Mouse (Mus musculus) midbrain, embryonic 13.5 days (tissue): Measurements from ENCODE around the gene Car7. TPM values are rescaled to one million over a fixed set of nuclear protein-coding genes. Genes with fewer than 3 reads are reported as not detected.

ENCODE experiments used
- ATAC-seq: fragments of 200-750 bp; cut with Nextera tagmentation; 2 replicates; pipeline ENCODE4 v1.8.0; 2017; ENCODE audit warnings: mild to moderate bottlenecking, moderate TSS enrichment, moderate library complexity
- H3K27ac ChIP-seq: fragments of 300-500 bp; sonication (generic); 2 replicates; pipeline ENCODE4 v1.5.1; 2015; ENCODE audit warnings: inconsistent platforms, mild to moderate bottlenecking, moderate library complexity
- H3K27me3 ChIP-seq: fragments of 300-500 bp; sonication (generic); 2 replicates; pipeline ENCODE4 v1.6.1; 2015; ENCODE audit warnings: mild to moderate bottlenecking, inconsistent platforms
- H3K36me3 ChIP-seq: fragments of 300-500 bp; sonication (generic); 2 replicates; pipeline ENCODE4 v1.6.1; 2015; ENCODE audit warnings: mild to moderate bottlenecking, inconsistent platforms
- H3K4me1 ChIP-seq: fragments of 300-500 bp; sonication (generic); replicated peaks from 2 replicates; pipeline ENCODE4 v1.6.1; 2015; ENCODE audit warnings: inconsistent platforms
- H3K4me2 ChIP-seq: fragments of 300-500 bp; sonication (generic); replicated peaks from 2 replicates; pipeline ENCODE4 v1.6.1; 2015; ENCODE audit warnings: moderate library complexity, mild to moderate bottlenecking, inconsistent platforms
- H3K4me3 ChIP-seq: fragments of 300-500 bp; sonication (generic); replicated peaks from 2 replicates; pipeline ENCODE4 v1.5.1; 2015; ENCODE audit warnings: mild to moderate bottlenecking, inconsistent platforms
- H3K9ac ChIP-seq: fragments of 300-500 bp; sonication (generic); replicated peaks from 2 replicates; pipeline ENCODE4 v1.6.1; 2015; ENCODE audit warnings: mild to moderate bottlenecking, inconsistent platforms
- H3K9me3 ChIP-seq: fragments of 300-500 bp; sonication (generic); 2 replicates; pipeline ENCODE4 v1.6.1; 2016; ENCODE audit warnings: mild to moderate bottlenecking, inconsistent platforms
- WGBS: fragments of 180-500 bp; shearing (Covaris S2); methylation state at CpG from one replicate; pipeline ENCODE4 v1.1.7; 2015; 5-methylcytosine and 5-hydroxymethylcytosine counted together
- polyA plus RNA-seq: library from polyadenylated mRNA; unstranded; fragments of >200 nt; fragmentation: Nextera tagmentation; extraction: Ambion mirVana; gene quantifications from 2 replicates; pipeline ENCODE4 v1.2.1, GENCODE M21; 2015

The Car7 gene
- polyA plus RNA-seq = 1.7 and 2.2 TPM in 2 replicates

- no peaks in the 10 kb centered on the region for H3K9me3 ChIP-seq
- peak within 1 kb of the TSS; percentile 92 for H3K9ac ChIP-seq
- H3K27me3 ChIP-seq = peaks cover 17% of the 10 kb centered on the region
- ATAC-seq = peak; percentile 97
- peaks cover 26% of the 10 kb centered on the region for H3K4me1 ChIP-seq
- peak within 1 kb of the TSS; percentile 67 for H3K4me2 ChIP-seq
- peaks cover 11% of the 10 kb centered on the region for H3K36me3 ChIP-seq
- peak within 1 kb of the TSS; percentile 93 for H3K4me3 ChIP-seq
- under 1% methylated on average over 69 of the region's 70 CpGs for WGBS
- H3K27ac ChIP-seq = peak within 1 kb of the TSS; percentile 85
Observed at GRCm38 (mm10) chr8:104533971-104534778, at the start of gene Car7, which contains the start of gene Nae1. TSS of gene Car7 (plus strand) at chr8:104534689. TSS of gene Nae1 (minus strand) at chr8:104534637.

GRCm38 (mm10) chr8:104509061-104510006, 25.2 kb upstream of the Car7 start, which contains the start of gene Terb1:
TSS of gene Terb1 (minus strand) at chr8:104509910.
- peak within 1 kb of the TSS; percentile 91 for H3K4me2 ChIP-seq
- peak within 1 kb of the TSS; percentile 68 for H3K9ac ChIP-seq
- ATAC-seq = peak; percentile 87
- peak within 1 kb of the TSS; percentile 55 for H3K4me3 ChIP-seq
- H3K36me3 ChIP-seq = peaks cover 12% of the 10 kb centered on the region
- H3K9me3 ChIP-seq = no peaks in the 10 kb centered on the region
- H3K27me3 ChIP-seq = no peaks in the 10 kb centered on the region
- no peak within 1 kb of the TSS for H3K27ac ChIP-seq
- whole genome bisulfite sequencing = 1% methylated on average over 64 of the region's 64 CpGs
- H3K4me1 ChIP-seq = peaks cover 14% of the 10 kb centered on the region

GRCm38 (mm10) chr8:104510134-104510533, 24.4 kb upstream of the Car7 start:
- 83% methylated on average over 3 of the region's 3 CpGs for whole genome bisulfite sequencing
- Histone ChIP-seq H3K9ac (no peak overlapping the region), H3K4me1 (peaks cover 14% of the 10 kb centered on the region), H3K9me3 (no peaks in the 10 kb centered on the region), H3K4me2 (peak overlapping the region; percentile 91), H3K36me3 (peaks cover 20% of the 10 kb centered on the region), H3K27ac (no peak overlapping the region), H3K4me3 (0 out of 2 replicates have a peak overlapping the region, but pooled peaks have one; percentile 55), H3K27me3 (no peaks in the 10 kb centered on the region)
- no peak for ATAC-seq

- Histone ChIP-seq H3K27ac (no peak overlapping the region), H3K4me2 (no peak overlapping the region), H3K36me3 (peaks cover 68% of the 10 kb centered on the region), H3K27me3 (no peaks in the 10 kb centered on the region), H3K4me3 (no peak overlapping the region), H3K4me1 (no peaks in the 10 kb centered on the region), H3K9ac (no peak overlapping the region), H3K9me3 (no peaks in the 10 kb centered on the region)
- no peak for ATAC-seq
- WGBS = 91% methylated on average over 5 of the region's 5 CpGs
Observed at GRCm38 (mm10) chr8:104517872-104518271, 16.6 kb upstream of the Car7 start.

- 92% methylated on average over 6 of the region's 6 CpGs for WGBS
Observed at GRCm38 (mm10) chr8:104529671-104530070, 4.8 kb upstream of the Car7 start.

GRCm38 (mm10) chr8:104533551-104533950, 938 bp upstream of the Car7 start:
- Histone ChIP-seq H3K9ac (peak overlapping the region; percentile 92), H3K4me1 (peaks cover 26% of the 10 kb centered on the region), H3K4me3 (peak overlapping the region; percentile 93), H3K9me3 (no peaks in the 10 kb centered on the region), H3K36me3 (peaks cover 12% of the 10 kb centered on the region), H3K27ac (no peak overlapping the region), H3K4me2 (peak overlapping the region; percentile 67), H3K27me3 (peaks cover 11% of the 10 kb centered on the region)
- 0 out of 2 replicates have a peak, but pooled peaks have one; percentile 2 for ATAC-seq
- 18% methylated on average over 7 of the region's 7 CpGs for WGBS

More at GRCm38 (mm10) chr8:104529671-104530070, 4.8 kb upstream of the Car7 start:
- Histone ChIP-seq H3K27me3 (no peaks in the 10 kb centered on the region), H3K36me3 (peaks cover 40% of the 10 kb centered on the region), H3K27ac (no peak overlapping the region), H3K4me3 (no peak overlapping the region), H3K4me1 (peaks cover 17% of the 10 kb centered on the region), H3K9ac (no peak overlapping the region), H3K9me3 (no peaks in the 10 kb centered on the region), H3K4me2 (no peak overlapping the region)
- no peak for ATAC-seq

- ATAC-seq = peak; percentile 83
- WGBS = 13% methylated on average over 9 of the region's 9 CpGs
Observed at GRCm38 (mm10) chr8:104534779-104535141, 271 bp downstream of the Car7 start.

GRCm38 (mm10) chr8:104535378-104535777, 889 bp downstream of the Car7 start:
- H3K4me1 ChIP-seq = peaks cover 26% of the 10 kb centered on the region
- peak overlapping the region; percentile 67 for H3K4me2 ChIP-seq
- no peaks in the 10 kb centered on the region for H3K36me3 ChIP-seq
- peaks cover 29% of the 10 kb centered on the region for H3K27me3 ChIP-seq
- 0 out of 2 replicates have a peak overlapping the region, but pooled peaks have one; percentile 47 for H3K9ac ChIP-seq
- WGBS = 51% methylated on average over 7 of the region's 7 CpGs
- no peak overlapping the region for H3K27ac ChIP-seq
- no peak overlapping the region for H3K4me3 ChIP-seq
- no peaks in the 10 kb centered on the region for H3K9me3 ChIP-seq
- no peak for ATAC-seq

More at GRCm38 (mm10) chr8:104534779-104535141, 271 bp downstream of the Car7 start:
- peak overlapping the region; percentile 67 for H3K4me2 ChIP-seq
- peaks cover 26% of the 10 kb centered on the region for H3K4me1 ChIP-seq
- H3K4me3 ChIP-seq = peak overlapping the region; percentile 93
- H3K27ac ChIP-seq = no peak overlapping the region
- peaks cover 23% of the 10 kb centered on the region for H3K27me3 ChIP-seq
- peak overlapping the region; percentile 47; the same call in 1 of the 2 replicates for H3K9ac ChIP-seq
- no peaks in the 10 kb centered on the region for H3K9me3 ChIP-seq
- H3K36me3 ChIP-seq = peaks cover 5% of the 10 kb centered on the region

GRCm38 (mm10) chr8:104536028-104536427, 1.5 kb downstream of the Car7 start:
- Histone ChIP-seq H3K4me3 (no peak overlapping the region), H3K9ac (no peak overlapping the region), H3K27ac (no peak overlapping the region), H3K9me3 (no peaks in the 10 kb centered on the region), H3K4me1 (peaks cover 32% of the 10 kb centered on the region), H3K4me2 (no peak overlapping the region), H3K27me3 (peaks cover 35% of the 10 kb centered on the region), H3K36me3 (no peaks in the 10 kb centered on the region)
- 82% methylated on average over 4 of the region's 4 CpGs for WGBS
- ATAC-seq = no peak

GRCm38 (mm10) chr8:104538896-104539295, 4.4 kb downstream of the Car7 start:
- no peak overlapping the region for H3K4me3 ChIP-seq
- H3K9ac ChIP-seq = no peak overlapping the region
- no peaks in the 10 kb centered on the region for H3K36me3 ChIP-seq
- WGBS = 91% methylated on average over 4 of the region's 4 CpGs
- no peak for ATAC-seq
- H3K4me2 ChIP-seq = no peak overlapping the region
- H3K4me1 ChIP-seq = peaks cover 29% of the 10 kb centered on the region
- H3K27ac ChIP-seq = no peak overlapping the region
- peaks cover 64% of the 10 kb centered on the region for H3K27me3 ChIP-seq
- H3K9me3 ChIP-seq = no peaks in the 10 kb centered on the region

GRCm38 (mm10) chr8:104539566-104539965, 5.1 kb downstream of the Car7 start:
- H3K27me3 ChIP-seq = peaks cover 70% of the 10 kb centered on the region
- no peak overlapping the region for H3K4me3 ChIP-seq

More at GRCm38 (mm10) chr8:104539566-104539965, 5.1 kb downstream of the Car7 start:
- peaks cover 29% of the 10 kb centered on the region for H3K4me1 ChIP-seq
- no peak overlapping the region for H3K9ac ChIP-seq
- 88% methylated on average over 2 of the region's 2 CpGs for WGBS
- no peak overlapping the region for H3K27ac ChIP-seq
- ATAC-seq = no peak
- no peaks in the 10 kb centered on the region for H3K9me3 ChIP-seq
- no peaks in the 10 kb centered on the region for H3K36me3 ChIP-seq
- no peak overlapping the region for H3K4me2 ChIP-seq
